Mouse (Mus musculus) brain, embryonic 14.5 days (tissue): ENCODE results near the gene Cog7.

Experiments used
- CTCF ChIP-seq: fragments of 200-500 bp; IDR thresholded peaks from 2 replicates; pipeline ENCODE4 v1.5.1; 2012; ENCODE audit warnings: inconsistent platforms, mild to moderate bottlenecking, moderate library complexity, borderline replicate concordance; ENCODE audit not compliant: insufficient read depth, insufficient read length; ENCODE audit errors: extremely low read depth
- POLR2A ChIP-seq: fragments of 200-500 bp; IDR thresholded peaks from 2 replicates; pipeline ENCODE4 v1.6.1; 2012; ENCODE audit warnings: mild to moderate bottlenecking, inconsistent platforms, borderline replicate concordance; ENCODE audit not compliant: poor library complexity, insufficient read depth, insufficient read length, severe bottlenecking; ENCODE audit errors: extremely low read depth

GRCm38 (mm10) chr7:121971698-121972097 is 9.8 kb downstream of the Cog7 start:
- no peak for TF ChIP-seq CTCF
- no peak for TF ChIP-seq POLR2A
